Mouse (Mus musculus) cortical plate, adult 2 months (tissue): ENCODE results near the gene Slc26a10.

Experiments
- CTCF ChIP-seq: fragments of 200-500 bp; IDR thresholded peaks from 2 replicates; pipeline ENCODE4 v1.5.1; 2011; ENCODE audit warnings: mild to moderate bottlenecking, control low read depth, low read length; ENCODE audit not compliant: insufficient read depth; ENCODE audit errors: extremely low read depth
- POLR2A ChIP-seq: fragments of 200-500 bp; IDR thresholded peaks from 2 replicates; pipeline ENCODE4 v1.6.1; 2011; ENCODE audit warnings: mild to moderate bottlenecking, low read length, control low read depth; ENCODE audit not compliant: insufficient read depth; ENCODE audit errors: extremely low read depth

DNA sequence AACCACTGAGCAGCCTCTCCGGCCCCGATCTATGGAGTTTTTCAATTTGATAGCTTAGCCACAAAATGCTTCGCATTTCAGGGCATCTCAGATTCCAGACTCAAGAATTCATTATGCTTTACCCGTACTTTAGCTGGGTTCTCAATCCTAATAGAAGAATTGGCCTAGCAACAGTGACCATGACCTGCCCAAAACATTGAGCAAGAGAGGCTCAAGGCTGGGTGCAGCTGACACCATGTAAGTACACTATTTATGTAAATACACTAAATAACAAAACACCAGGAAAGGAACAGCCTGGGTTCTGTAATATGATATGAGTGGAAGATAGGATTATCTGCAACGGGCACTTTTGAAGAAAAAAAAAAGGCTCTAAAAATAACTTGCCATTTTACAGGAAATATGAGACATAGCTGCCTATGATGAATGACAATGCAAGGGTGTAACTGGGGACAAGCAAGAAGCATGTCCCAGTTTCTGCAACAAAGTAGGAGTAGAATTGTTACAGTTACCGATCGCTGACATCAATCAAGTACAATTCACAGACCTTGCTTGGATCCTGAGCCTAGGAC, 52.6 kb downstream of the Slc26a10 start:
- no peak for TF ChIP-seq CTCF
- no peak for TF ChIP-seq POLR2A
